Mouse (Mus musculus): ENCODE results near the gene Mkks.
"Not testable (repeated sequence)": the region's sequence is repeated elsewhere in the genome, so short reads cannot be mapped to it uniquely, and the experiment has no call there.

The Mkks gene

DNA sequence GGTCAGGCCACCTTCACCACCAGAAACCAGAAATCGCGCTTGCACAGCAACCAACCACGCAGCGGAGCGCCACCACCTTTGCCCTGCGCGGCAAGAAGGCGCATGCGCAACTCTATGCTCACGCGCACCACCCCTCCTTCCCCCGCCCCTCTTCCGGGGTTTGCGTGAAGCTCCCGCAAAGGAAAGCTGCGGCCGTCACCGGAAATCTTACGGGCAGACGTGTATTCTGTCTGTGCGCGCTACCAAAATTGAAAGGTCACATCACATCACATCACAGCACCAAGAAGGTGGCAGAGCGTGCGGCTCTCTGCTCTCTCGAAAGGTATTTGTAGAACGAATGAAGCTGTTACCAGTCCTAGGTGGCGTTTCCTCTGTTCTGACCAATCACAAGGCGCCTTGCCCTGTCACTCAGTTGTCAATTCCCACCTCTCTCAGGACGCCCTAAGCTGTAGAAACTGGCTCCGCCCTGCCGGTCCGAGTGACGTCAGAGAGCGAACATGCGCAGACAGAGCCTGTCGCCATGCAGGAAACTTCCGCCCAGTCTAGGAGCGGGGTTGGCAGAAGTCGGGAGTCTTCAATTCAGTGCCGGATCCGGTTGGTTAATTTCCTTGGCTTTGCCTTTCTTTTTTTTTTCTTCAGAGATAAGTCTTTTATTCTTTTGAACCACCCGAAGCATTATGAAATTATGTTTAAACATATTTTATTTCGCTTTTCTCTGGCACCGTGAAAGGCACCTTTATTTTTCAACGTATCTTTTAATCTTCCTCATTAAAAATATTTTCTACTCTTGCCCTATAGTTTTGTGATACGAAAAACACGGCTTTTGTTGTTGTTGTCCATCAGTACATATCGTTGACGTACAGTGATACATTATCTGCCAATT lies at the start of gene Mkks, which contains the start of the genes Slx4ip and AL731706.1:
Gene Mkks, minus strand, starts transcription at position 322 of the 883 bp plus-strand sequence.
Gene Slx4ip, plus strand, starts transcription at position 151 of the 883 bp plus-strand sequence.
Gene AL731706.1, minus strand, starts transcription at position 322 of the 883 bp plus-strand sequence.
- DNase-seq: peak; percentile 100

- DNase-seq: no peak
These were observed 47.1 kb upstream of the Mkks start for GRCm38 (mm10) chr2:136938249-136938648.

GRCm38 (mm10) chr2:136936391-136937288 lies 45.5 kb upstream of the Mkks start:
- DNase-seq: no peak

DNA sequence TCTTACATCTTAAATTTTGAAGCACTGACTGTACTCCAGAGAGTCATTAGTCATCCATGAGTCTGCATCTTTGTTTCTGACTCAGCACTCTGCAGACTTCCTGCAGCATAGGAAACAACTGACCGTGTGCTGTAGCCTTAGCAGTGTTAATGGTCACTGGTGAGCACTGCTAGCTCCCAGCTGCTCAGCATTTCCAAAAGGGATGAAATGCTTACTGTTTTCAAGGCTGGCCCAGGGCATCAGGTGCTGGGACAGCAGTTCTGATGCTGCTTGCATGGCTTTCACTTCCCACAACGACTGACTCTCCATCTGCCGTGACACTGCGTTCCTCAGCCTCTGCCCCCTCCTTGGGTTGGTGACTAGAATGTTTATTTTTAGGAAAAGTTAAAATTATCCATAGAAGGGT lies 29.8 kb upstream of the Mkks start:
- DNase-seq: no peak

GRCm38 (mm10) chr2:136920257-136920993 lies 29.2 kb upstream of the Mkks start:
- DNase-seq: no peak

DNA sequence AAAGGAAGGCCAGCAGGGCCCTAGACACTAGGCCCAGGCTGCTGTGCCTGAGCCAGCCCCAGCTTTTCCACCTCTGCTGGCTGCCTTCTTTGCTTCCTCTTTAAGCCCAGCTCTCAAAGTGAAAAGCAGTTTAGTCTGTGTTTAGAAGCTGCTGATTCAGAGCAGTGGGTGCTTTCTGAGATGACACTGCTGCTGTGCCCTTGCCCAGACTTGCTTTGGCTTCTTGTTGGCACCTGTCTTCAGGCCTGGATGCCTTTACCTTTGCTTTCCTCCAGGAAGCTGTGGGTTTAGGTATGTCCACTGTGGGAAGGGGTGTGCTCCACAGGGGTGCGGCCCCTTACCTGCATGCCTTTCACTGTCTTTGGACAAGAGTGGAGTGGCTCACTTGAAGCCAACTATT lies 28.2 kb upstream of the Mkks start:
- no peak for DNase-seq

DNA sequence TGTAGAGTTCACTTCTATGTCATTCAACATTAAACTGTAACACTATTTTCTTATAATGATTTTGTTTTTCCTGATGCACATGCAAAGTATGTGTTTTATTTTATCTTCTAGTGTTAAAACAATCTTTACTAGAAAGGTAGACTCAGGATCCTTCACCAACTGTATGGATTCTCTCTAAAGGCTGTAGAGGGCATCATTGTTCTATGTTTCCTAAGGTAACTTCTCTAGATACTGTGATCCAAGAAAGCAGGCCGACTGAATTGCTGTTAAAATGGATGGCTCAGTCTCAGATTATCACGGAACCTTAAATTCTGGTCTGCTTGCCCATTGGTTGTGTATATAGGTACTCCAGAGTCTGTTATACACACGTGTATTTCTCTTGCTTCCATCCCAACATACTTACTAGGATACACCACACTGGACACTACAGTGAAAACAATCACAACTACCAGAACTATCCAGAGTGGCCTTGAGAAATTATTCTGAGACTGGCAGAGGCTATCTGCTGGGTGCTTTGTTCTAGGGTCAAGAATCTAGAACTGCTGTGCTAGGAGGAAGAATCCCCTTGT lies 23.2 kb upstream of the Mkks start:
- no peak for DNase-seq

GRCm38 (mm10) chr2:136913021-136913420 lies 21.8 kb upstream of the Mkks start:
- DNase-seq: no peak

DNA sequence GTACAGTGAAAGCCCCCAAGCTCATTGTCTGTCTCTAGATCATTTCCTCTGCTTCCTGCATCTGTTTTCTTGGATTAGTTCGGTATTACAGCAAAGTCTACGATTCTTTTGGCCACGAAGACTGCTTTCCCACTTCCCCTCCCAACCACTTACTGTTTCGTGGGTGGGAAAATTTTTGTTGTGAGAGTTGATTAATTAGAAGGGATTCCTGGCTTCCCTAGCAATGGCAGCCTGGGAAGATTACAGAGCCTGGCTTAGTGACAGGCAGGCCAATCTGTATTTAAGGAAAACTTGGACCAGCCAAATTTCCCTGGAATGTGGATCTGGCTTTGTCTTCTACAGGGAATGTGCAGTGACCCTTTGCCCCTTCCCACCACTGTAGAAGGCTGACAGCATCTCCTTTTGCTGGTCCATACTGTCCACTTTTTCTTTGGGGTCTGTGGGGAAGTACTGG lies 20.8 kb upstream of the Mkks start:
- no peak for DNase-seq

DNA sequence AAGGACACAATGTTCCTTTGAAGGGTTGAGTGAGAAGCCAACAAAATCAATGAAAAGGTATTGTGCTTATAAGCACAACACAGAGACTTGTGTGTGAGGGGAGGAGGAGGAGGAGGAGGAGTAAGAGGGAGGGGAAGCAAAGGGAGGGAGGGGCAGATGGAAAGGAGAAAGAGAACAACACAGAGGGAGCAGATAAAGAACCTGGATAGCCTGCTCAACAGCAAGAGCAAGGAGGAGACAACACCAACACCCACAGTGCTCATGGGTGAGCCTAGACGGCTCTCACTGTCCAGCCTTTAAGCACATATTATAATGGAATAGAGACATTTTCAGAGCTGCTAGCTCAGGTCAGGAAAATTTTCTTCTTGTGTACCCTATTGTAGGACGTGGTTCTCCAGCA lies 18.1 kb upstream of the Mkks start:
- DNase-seq: no peak

- DNase-seq: no peak
These were observed 17.4 kb upstream of the Mkks start for GRCm38 (mm10) chr2:136908596-136908995.

GRCm38 (mm10) chr2:136896131-136896530 lies 4.9 kb upstream of the Mkks start:
- DNase-seq: no peak

DNA sequence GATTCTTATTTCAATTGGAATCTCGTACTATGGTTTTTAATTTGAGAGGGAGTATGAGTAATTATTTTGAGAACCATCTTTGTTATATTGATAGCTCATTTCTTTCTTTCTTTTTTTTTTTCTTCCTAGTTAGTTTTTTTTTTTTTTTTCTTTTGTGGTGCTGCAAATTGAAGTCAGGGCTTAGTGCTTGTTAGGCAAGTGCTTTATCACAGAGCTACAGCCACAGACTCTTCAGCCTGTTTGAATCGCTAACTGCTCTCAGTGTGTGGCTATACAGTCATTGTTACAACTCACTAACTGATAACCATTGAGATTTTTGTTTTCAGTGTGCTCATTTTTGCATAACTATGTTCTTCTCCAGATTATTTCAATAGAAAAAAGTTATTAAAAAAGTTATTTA lies 3.3 kb upstream of the Mkks start:
- DNase-seq: no peak

DNA sequence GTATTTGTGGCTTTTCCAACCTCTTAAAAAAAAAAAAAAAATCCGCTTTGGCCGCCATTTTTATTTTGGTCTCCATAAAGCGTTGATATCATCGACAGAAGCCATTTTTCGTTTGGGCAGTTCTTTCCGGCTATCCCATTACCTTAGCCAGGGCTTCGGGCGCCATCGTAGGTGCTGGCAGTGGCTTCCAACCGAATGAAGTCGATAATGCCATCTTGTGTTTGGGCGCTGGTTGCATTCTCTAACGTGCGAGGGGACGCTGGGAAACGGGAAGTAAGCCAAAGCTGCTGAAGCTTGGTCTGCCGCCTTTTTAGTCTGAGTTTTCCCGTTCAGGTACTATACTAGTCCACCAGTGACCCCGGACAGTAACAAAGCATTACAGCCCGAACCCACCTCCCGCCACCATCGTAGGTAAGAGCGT lies 772 bp upstream of the Mkks start:
- DNase-seq: peak; percentile 98

DNA sequence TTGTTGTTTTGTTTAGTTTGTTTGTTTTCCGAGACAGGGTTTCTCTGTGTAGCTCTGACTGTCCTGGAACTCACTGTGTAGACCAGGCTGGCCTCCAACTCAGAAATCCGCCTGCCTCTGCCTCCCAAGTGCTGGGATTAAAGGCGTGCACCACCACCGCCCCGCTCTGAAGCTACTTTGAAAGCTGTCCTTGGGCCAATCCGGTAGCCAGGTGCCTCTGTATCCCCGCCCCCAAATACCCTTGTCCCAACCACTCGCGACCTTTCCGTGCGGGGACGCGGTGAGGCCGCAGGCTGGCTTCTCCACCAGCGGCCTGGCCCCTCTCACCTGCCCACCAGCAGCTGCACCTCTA lies 497 bp downstream of the Mkks start:
- DNase-seq: not testable (repeated sequence)

GRCm38 (mm10) chr2:136886846-136887245 lies 4.3 kb downstream of the Mkks start:
- DNase-seq: peak in 1 of 2 experiments; percentile 14

DNA sequence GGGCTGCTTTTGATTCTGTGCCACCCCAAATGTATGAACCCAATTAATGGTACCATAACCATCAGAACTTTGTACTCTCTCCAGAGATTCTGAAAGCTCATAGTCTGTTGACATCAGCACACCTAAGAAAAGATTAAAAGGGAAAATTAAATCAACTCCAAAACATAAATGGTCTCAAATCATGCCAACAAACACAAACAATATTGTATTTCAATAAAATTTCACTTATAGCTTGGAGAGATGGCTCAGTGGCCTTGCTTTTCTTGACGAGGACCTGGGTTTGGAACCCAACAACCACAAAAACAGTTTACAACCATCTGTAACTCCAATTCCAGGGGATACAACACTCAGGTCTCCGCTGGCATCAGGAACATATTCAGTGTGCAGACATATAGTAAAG lies 5.6 kb downstream of the Mkks start, which contains the start of gene AL731706.2:
Gene AL731706.2, minus strand, starts transcription at position 101 of the 400 bp plus-strand sequence.
- DNase-seq: no peak

DNA sequence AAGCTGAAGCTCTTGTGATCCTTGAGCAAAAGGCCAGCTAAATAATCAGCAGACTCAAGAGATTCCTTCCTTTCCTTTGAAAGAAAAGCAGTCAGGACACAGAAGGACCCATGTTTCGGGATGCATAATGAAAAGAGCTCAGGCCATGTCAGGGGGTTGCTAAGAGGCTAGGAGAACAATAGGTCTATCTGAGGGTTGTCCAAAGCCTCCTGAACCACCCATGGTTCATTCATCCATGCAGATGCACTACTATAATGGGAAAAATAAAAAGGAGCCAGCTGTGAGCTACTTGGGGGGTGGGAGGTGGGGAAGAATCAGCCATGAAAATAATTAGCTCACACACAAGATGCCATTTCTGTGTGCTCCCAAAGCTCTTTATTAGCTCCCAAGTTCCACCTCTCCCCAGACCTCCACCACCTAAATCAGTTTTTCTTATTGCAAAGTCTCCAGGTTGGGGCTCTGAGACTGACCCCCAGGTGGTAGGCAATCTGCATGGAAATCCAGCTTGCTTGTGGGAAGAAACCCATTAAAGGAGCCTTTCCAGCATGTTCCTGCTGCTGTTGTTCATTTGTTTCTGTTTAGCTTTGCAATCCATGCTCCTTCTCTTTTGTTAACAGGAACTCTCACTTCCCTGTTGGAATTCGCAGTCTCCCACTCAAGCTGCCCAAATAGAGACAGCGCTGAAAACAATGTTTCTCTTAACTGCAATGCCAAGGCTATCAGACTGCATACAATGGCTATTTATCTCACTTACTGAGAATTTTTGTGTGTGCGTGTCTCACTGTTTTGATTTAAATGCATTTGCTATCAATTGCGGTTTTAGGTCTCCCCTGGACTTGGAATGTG lies 36.4 kb downstream of the Mkks start:
- DNase-seq: no peak

DNA sequence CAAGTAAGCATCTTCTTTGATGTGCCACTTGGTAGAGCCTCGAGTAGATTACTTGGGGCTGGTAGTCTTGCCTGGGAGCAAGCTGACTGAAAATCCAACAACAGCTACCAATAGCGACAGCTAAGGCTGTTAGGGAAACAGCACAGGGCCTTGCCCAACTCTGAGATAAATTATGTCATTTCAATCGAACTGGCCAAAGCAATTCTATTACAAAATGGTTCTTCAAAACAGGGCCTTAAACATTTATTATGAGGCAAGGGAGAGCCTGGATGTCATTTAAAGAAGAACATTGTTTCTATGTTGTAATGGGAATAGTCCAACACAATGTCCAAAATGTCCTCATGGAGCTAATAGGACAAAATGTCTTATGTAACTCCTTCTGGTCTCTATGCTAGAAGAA lies 40.8 kb downstream of the Mkks start:
- DNase-seq: no peak

- no peak for DNase-seq
These were observed 53.2 kb downstream of the Mkks start for GRCm38 (mm10) chr2:136837994-136838393.

GRCm38 (mm10) chr2:136835882-136836281 lies 55.3 kb downstream of the Mkks start:
- DNase-seq: no peak
